Mouse (Mus musculus) right cerebral cortex, adult 18-20 months (tissue): ENCODE measurements around the gene Pnmal2.

ENCODE experiments used
- DNase-seq: peaks from one replicate; pipeline ENCODE4 v3.0.0; 2022; ENCODE audit warnings: mixed read lengths

Pnmal2 gene

GRCm38 (mm10) chr7:16918014-16918413 is 26.5 kb upstream of the Pnmal2 start:
- peak; percentile 88 for DNase-seq

GRCm38 (mm10) chr7:16918670-16919069 is 25.8 kb upstream of the Pnmal2 start:
- no peak for DNase-seq

- no peak for DNase-seq
These were observed 24.9 kb upstream of the Pnmal2 start for GRCm38 (mm10) chr7:16919395-16920149.

- no peak for DNase-seq
These were observed 24.3 kb upstream of the Pnmal2 start for GRCm38 (mm10) chr7:16920150-16920579.

- peak; percentile 61 for DNase-seq
These were observed 23.4 kb upstream of the Pnmal2 start for GRCm38 (mm10) chr7:16920818-16921791.

- DNase-seq, result no peak
These were observed 22.6 kb upstream of the Pnmal2 start for GRCm38 (mm10) chr7:16921881-16922335.

GRCm38 (mm10) chr7:16922360-16922973 is 22.0 kb upstream of the Pnmal2 start:
- peak; percentile 72 for DNase-seq

GRCm38 (mm10) chr7:16923283-16924036 is 21.0 kb upstream of the Pnmal2 start:
- no peak for DNase-seq

- DNase-seq, result peak; percentile 100
These were observed 20.2 kb upstream of the Pnmal2 start, which contains the start of gene Calm3 for GRCm38 (mm10) chr7:16924037-16924834. Gene Calm3 (minus strand): TSS chr7:16924114.

GRCm38 (mm10) chr7:16928341-16928740 is 16.1 kb upstream of the Pnmal2 start:
- no peak for DNase-seq

- DNase-seq, result peak; percentile 79
These were observed 13.6 kb upstream of the Pnmal2 start for GRCm38 (mm10) chr7:16930850-16931249.

- DNase-seq, result peak; percentile 89
These were observed 12.4 kb upstream of the Pnmal2 start for GRCm38 (mm10) chr7:16931968-16932627.

GRCm38 (mm10) chr7:16932704-16933577 is 11.5 kb upstream of the Pnmal2 start:
- DNase-seq, result peak; percentile 74

- no peak for DNase-seq
These were observed 7.2 kb upstream of the Pnmal2 start for GRCm38 (mm10) chr7:16937312-16937711.

- peak; percentile 82 for DNase-seq
These were observed 6.2 kb upstream of the Pnmal2 start for GRCm38 (mm10) chr7:16938117-16938791.

GRCm38 (mm10) chr7:16940292-16940691 is 4.2 kb upstream of the Pnmal2 start:
- DNase-seq, result peak; percentile 92

- DNase-seq, result no peak
These were observed 1.6 kb upstream of the Pnmal2 start for GRCm38 (mm10) chr7:16942861-16943260.

- DNase-seq, result peak; percentile 25
These were observed 380 bp downstream of the Pnmal2 start for GRCm38 (mm10) chr7:16944808-16945315.

GRCm38 (mm10) chr7:16945419-16945818 is 937 bp downstream of the Pnmal2 start:
- peak; percentile 28 for DNase-seq
